Mouse (Mus musculus): Measurements from ENCODE around the gene 7530416G11Rik. TPM values are rescaled to one million over a fixed set of nuclear protein-coding genes. Genes with fewer than 3 reads are reported as not detected.

7530416G11Rik gene
- polyA plus RNA-seq, 2 experiments: not detected

- Histone ChIP-seq H3K27ac (no peak overlapping the region), H3K36me3 (replicated peaks; ENCODE audit: control insufficient read depth, insufficient read depth, low read depth) (no peaks in the 10 kb centered on the region), H3K4me1 (replicated peaks; ENCODE audit: control insufficient read depth in 2 of 2, insufficient read depth in 2 of 2, low read length in 1 of 2) (no peaks in the 10 kb centered on the region), H3K4me3 (ENCODE audit: insufficient read depth in 1 of 2, low read depth in 2 of 2, low read length in 2 of 2) (no peak overlapping the region), H3K4me2 (ENCODE audit: low read depth) (no peak overlapping the region), H3K27me3 (ENCODE audit: control insufficient read depth, insufficient read depth, low read length) (no peaks in the 10 kb centered on the region), H3K9me3 (ENCODE audit: control insufficient read depth, low read length) (no peaks in the 10 kb centered on the region), H3K9ac (replicated peaks) (no peak overlapping the region)
- no peak for ATAC-seq (ENCODE audit: insufficient read depth)
- no peak for TF ChIP-seq CTCF (IDR thresholded peaks at IDR 0.05; ENCODE audit: low read depth)
- no peak for TF ChIP-seq EP300 (IDR thresholded peaks at IDR 0.05; ENCODE audit: low read depth)
- 71% methylated on average over 6 of the region's 6 CpGs for WGBS (ENCODE audit: insufficient replicate concordance)
- no peak for DNase-seq (ENCODE audit: low read depth in 3 of 3, low spot score in 3 of 3)
Observed at GRCm38 (mm10) chr15:85534646-85535045, 31.6 kb upstream of the 7530416G11Rik start.

DNA sequence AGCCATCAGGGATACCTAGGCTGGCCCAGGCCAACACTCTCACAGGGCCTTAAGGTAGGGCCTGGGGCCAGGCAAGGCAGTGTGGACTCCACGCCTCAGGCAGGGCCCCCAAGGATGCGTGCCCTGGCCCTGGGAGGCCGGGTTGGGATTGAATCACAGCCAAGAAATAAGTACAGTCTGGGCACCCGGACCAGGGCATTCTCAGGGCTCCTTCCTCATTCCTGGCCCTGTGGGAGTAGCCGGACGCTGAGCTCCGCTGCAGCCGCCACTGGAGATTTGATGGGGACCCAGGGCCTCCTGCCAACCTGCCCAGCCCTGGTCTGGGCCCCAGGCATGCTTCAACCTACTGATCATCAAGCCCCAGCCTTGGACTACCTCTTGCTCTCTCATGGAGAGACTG is 31.2 kb upstream of the 7530416G11Rik start:
- H3K27ac ChIP-seq: no peak overlapping the region
- no peak overlapping the region for H3K4me3 ChIP-seq (ENCODE audit: insufficient read depth in 1 of 2, low read depth in 2 of 2, low read length in 2 of 2)
- ATAC-seq (ENCODE audit: insufficient read depth) (no peak), DNase-seq (ENCODE audit: low read depth in 3 of 3, low spot score in 3 of 3) (no peak)
- WGBS (ENCODE audit: insufficient replicate concordance): 48% methylated on average over 8 of the region's 8 CpGs
- H3K4me1 ChIP-seq (replicated peaks; ENCODE audit: control insufficient read depth in 2 of 2, insufficient read depth in 2 of 2, low read length in 1 of 2): no peaks in the 10 kb centered on the region
- no peaks in the 10 kb centered on the region for H3K9me3 ChIP-seq (ENCODE audit: control insufficient read depth, low read length)
- H3K36me3 ChIP-seq (replicated peaks; ENCODE audit: control insufficient read depth, insufficient read depth, low read depth): no peaks in the 10 kb centered on the region
- H3K27me3 ChIP-seq (ENCODE audit: control insufficient read depth, insufficient read depth, low read length): no peaks in the 10 kb centered on the region
- H3K9ac ChIP-seq (replicated peaks): no peak overlapping the region
- H3K4me2 ChIP-seq (ENCODE audit: low read depth): no peak overlapping the region
- no peak for TF ChIP-seq CTCF (IDR thresholded peaks at IDR 0.05; ENCODE audit: low read depth)
- no peak for TF ChIP-seq EP300 (IDR thresholded peaks at IDR 0.05; ENCODE audit: low read depth)

DNA sequence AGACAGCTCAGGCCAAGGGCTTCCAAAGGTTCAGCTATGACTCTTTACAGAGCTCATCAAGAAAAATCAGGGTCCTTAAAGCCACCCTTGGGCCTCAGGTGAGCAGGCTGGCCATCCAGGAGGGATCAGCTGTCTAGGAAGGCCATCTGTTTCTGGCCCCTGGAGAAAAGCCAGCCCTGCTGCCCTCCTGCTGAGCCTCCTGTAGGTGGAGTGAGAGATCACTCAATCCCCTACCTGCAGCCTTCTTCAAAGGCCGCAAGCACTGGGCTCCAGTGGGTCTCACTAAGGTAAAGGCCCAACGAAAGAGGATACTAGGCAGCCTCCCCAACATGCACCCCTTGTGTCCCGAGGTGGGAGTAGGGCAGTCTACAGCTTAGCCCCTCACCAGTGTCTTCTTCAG is 29.0 kb upstream of the 7530416G11Rik start:
- H3K4me1 ChIP-seq (replicated peaks; ENCODE audit: control insufficient read depth in 2 of 2, insufficient read depth in 2 of 2, low read length in 1 of 2): no peaks in the 10 kb centered on the region
- WGBS (ENCODE audit: insufficient replicate concordance): 34% methylated on average over 3 of the region's 3 CpGs
- DNase-seq (ENCODE audit: low read depth in 3 of 3, low spot score in 3 of 3) (no peak), ATAC-seq (ENCODE audit: insufficient read depth) (no peak)
- H3K9me3 ChIP-seq (ENCODE audit: control insufficient read depth, low read length): no peaks in the 10 kb centered on the region
- no peak overlapping the region for H3K27ac ChIP-seq
- no peak overlapping the region for H3K4me3 ChIP-seq (ENCODE audit: insufficient read depth in 1 of 2, low read depth in 2 of 2, low read length in 2 of 2)
- TF ChIP-seq CTCF (IDR thresholded peaks at IDR 0.05; ENCODE audit: low read depth) (no peak), EP300 (IDR thresholded peaks at IDR 0.05; ENCODE audit: low read depth) (no peak)
- H3K36me3 ChIP-seq (replicated peaks; ENCODE audit: control insufficient read depth, insufficient read depth, low read depth): no peaks in the 10 kb centered on the region
- H3K9ac ChIP-seq (replicated peaks): no peak overlapping the region
- no peak overlapping the region for H3K4me2 ChIP-seq (ENCODE audit: low read depth)
- H3K27me3 ChIP-seq (ENCODE audit: control insufficient read depth, insufficient read depth, low read length): no peaks in the 10 kb centered on the region

DNA sequence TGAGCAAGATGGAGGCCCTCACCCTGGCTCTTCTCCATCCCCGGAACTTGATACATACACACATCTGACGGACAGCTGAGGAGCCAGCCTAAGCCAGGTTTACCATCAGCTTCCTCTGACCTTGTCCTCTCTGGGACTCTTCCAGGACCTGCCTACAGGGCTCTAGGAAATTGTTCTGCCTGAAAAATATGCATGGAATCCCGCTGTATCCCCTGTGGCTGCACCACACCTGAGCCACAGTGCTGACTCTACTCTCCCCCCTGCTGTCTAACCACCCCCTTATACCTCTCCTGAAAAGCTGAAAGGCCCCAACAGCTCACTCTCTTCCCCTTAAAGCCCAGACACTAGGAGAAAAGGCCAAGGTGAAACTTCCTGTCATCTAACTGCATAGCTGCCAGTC is 26.9 kb upstream of the 7530416G11Rik start:
- no peaks in the 10 kb centered on the region for H3K9me3 ChIP-seq (ENCODE audit: control insufficient read depth, low read length)
- ATAC-seq (ENCODE audit: insufficient read depth): no peak
- H3K9ac ChIP-seq (replicated peaks): no peak overlapping the region
- H3K27me3 ChIP-seq (ENCODE audit: control insufficient read depth, insufficient read depth, low read length): no peaks in the 10 kb centered on the region; the same call in 1 of the 2 replicates
- H3K4me3 ChIP-seq (ENCODE audit: insufficient read depth in 1 of 2, low read depth in 2 of 2, low read length in 2 of 2): no peak overlapping the region
- no peaks in the 10 kb centered on the region for H3K36me3 ChIP-seq (replicated peaks; ENCODE audit: control insufficient read depth, insufficient read depth, low read depth)
- no peak overlapping the region for H3K27ac ChIP-seq
- DNase-seq (ENCODE audit: low read depth in 3 of 3, low spot score in 3 of 3): no peak
- no peak overlapping the region for H3K4me2 ChIP-seq (ENCODE audit: low read depth)
- TF ChIP-seq CTCF (IDR thresholded peaks at IDR 0.05; ENCODE audit: low read depth) (no peak), EP300 (IDR thresholded peaks at IDR 0.05; ENCODE audit: low read depth) (no peak)
- 49% methylated on average over 3 of the region's 3 CpGs for whole genome bisulfite sequencing (ENCODE audit: insufficient replicate concordance)
- H3K4me1 ChIP-seq (replicated peaks; ENCODE audit: control insufficient read depth in 2 of 2, insufficient read depth in 2 of 2, low read length in 1 of 2): no peaks in the 10 kb centered on the region

GRCm38 (mm10) chr15:85524404-85524950 is 21.4 kb upstream of the 7530416G11Rik start:
- whole genome bisulfite sequencing (ENCODE audit: insufficient replicate concordance): 39% methylated on average over 12 of the region's 12 CpGs
- no peak for TF ChIP-seq EP300 (IDR thresholded peaks at IDR 0.05; ENCODE audit: low read depth)
- no peak for TF ChIP-seq CTCF (IDR thresholded peaks at IDR 0.05; ENCODE audit: low read depth)
- H3K4me1 ChIP-seq (replicated peaks; ENCODE audit: control insufficient read depth in 2 of 2, insufficient read depth in 2 of 2, low read length in 1 of 2): no peaks in the 10 kb centered on the region; a peak in 1 of 4 replicates
- no peaks in the 10 kb centered on the region for H3K36me3 ChIP-seq (replicated peaks; ENCODE audit: control insufficient read depth, insufficient read depth, low read depth)
- no peak overlapping the region for H3K4me3 ChIP-seq (ENCODE audit: insufficient read depth in 1 of 2, low read depth in 2 of 2, low read length in 2 of 2)
- no peak overlapping the region for H3K27ac ChIP-seq
- DNase-seq (ENCODE audit: low read depth in 3 of 3, low spot score in 3 of 3) (no peak), ATAC-seq (ENCODE audit: insufficient read depth) (no peak)
- H3K27me3 ChIP-seq (ENCODE audit: control insufficient read depth, insufficient read depth, low read length): no peaks in the 10 kb centered on the region; the same call in none of the 2 replicates
- no peak overlapping the region for H3K9ac ChIP-seq (replicated peaks)
- no peak overlapping the region for H3K4me2 ChIP-seq (ENCODE audit: low read depth)
- no peaks in the 10 kb centered on the region for H3K9me3 ChIP-seq (ENCODE audit: control insufficient read depth, low read length)
